Mouse (Mus musculus): ENCODE data around the gene Rprd1b. TPM values are rescaled to one million over a fixed set of nuclear protein-coding genes. Genes with fewer than 3 reads are reported as not detected.

The Rprd1b gene
- polyA plus RNA-seq, 1 experiment from 2014 or later = 48.2 TPM

DNA sequence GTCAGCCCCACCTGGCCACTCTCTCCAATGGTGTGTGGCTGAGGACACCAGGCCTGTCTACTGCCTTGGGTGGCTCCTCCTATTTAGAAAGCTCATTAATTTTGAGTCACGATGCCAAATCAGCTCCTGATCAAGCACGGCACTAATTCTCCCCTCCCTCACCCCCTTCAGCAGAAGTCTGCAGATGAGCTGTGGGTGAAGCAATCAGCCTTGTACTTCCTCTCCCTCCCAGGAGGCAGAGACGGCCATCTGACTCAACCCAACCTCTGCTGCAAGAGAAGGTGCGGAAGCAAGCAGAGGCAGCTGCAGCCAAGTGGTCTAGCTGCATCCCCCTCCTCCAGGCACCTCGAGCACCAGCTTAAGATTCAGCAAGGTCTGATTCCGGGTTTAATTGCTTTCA lies 37.3 kb upstream of the Rprd1b start:
- H3K36me3 ChIP-seq (ENCODE audit: control insufficient read depth, insufficient read depth, low read length) = peaks cover 18% of the 10 kb centered on the region; the same call in 1 of the 2 replicates
- H3K9ac ChIP-seq (ENCODE audit: low read depth, low read length) = no peak overlapping the region
- 54% methylated on average over 6 of the region's 6 CpGs for WGBS
- no peak overlapping the region for H3K4me2 ChIP-seq
- no peak for DNase-seq (ENCODE audit: low spot score)
- H3K9me3 ChIP-seq (ENCODE audit: control insufficient read depth, low read length) = no peaks in the 10 kb centered on the region
- no peak overlapping the region for H3K27ac ChIP-seq (ENCODE audit: low read depth, low read length)
- ATAC-seq (replicated peaks; ENCODE audit: low FRiP score) = no peak
- H3K27me3 ChIP-seq (replicated peaks; ENCODE audit: control insufficient read depth, insufficient read depth, low read length) = no peaks in the 10 kb centered on the region
- H3K4me1 ChIP-seq (replicated peaks; ENCODE audit: control insufficient read depth, insufficient read depth, low read length) = 0 out of 2 replicates have a peak, but pooled peaks cover 3% of the 10 kb centered on the region
- no peak overlapping the region for H3K4me3 ChIP-seq (ENCODE audit: low read depth, low read length)

DNA sequence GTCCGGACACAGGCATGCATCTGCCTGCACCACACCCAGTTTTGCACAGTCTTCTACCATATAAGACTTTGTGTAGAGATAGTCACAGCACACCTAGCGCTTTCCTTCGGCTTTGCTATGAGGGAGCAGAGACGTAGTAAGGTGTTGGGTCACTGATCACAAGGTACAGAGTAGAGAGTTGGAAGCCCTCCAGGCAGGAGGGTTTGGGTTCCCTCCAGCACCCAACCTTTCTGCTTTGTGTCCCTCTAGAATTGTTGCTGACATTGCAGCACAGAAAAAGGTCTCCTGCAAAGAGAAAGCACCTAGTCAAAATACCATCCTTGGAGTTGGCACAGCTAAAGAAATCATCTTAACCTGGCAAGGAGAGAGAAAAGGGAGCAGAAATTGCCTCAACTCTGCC lies 35.8 kb upstream of the Rprd1b start:
- DNase-seq (ENCODE audit: low spot score) (no peak), ATAC-seq (replicated peaks; ENCODE audit: low FRiP score) (no peak)
- Histone ChIP-seq H3K9ac (ENCODE audit: low read depth, low read length) (no peak overlapping the region), H3K4me1 (replicated peaks; ENCODE audit: control insufficient read depth, insufficient read depth, low read length) (0 out of 2 replicates have a peak, but pooled peaks cover 3% of the 10 kb centered on the region), H3K4me3 (ENCODE audit: low read depth, low read length) (no peak overlapping the region), H3K4me2 (no peak overlapping the region), H3K36me3 (ENCODE audit: control insufficient read depth, insufficient read depth, low read length) (peaks cover 21% of the 10 kb centered on the region; the same call in 1 of the 2 replicates), H3K9me3 (ENCODE audit: control insufficient read depth, low read length) (no peaks in the 10 kb centered on the region), H3K27me3 (replicated peaks; ENCODE audit: control insufficient read depth, insufficient read depth, low read length) (no peaks in the 10 kb centered on the region), H3K27ac (ENCODE audit: low read depth, low read length) (no peak overlapping the region)
- WGBS = 95% methylated on average over 4 of the region's 4 CpGs

DNA sequence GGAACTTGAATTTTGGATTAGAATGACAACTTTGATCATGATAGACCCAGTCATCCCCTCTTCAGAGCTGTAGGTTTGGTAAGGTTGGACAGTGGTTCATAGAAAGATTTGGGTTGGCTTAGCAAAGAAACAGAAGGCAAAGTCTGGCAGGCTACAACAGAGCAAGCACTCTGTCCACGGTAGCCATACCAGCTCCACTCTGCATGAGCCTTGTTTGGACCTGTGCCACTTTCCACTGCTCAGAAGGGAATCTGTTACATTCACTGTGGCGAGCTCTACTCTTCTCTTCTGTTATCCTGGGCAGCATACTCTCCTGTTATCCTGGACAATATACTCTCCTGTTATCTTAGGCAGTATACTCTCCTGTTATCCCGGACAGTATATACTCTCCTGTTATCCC lies 29.5 kb upstream of the Rprd1b start:
- H3K36me3 ChIP-seq (ENCODE audit: control insufficient read depth, insufficient read depth, low read length) = peaks cover 6% of the 10 kb centered on the region; the same call in 1 of the 2 replicates
- no peak overlapping the region for H3K4me3 ChIP-seq (ENCODE audit: low read depth, low read length)
- ATAC-seq (replicated peaks; ENCODE audit: low FRiP score) (no peak), DNase-seq (ENCODE audit: low spot score) (no peak)
- no peak overlapping the region for H3K9ac ChIP-seq (ENCODE audit: low read depth, low read length)
- H3K27me3 ChIP-seq (replicated peaks; ENCODE audit: control insufficient read depth, insufficient read depth, low read length) = no peaks in the 10 kb centered on the region
- 82% methylated on average over 3 of the region's 3 CpGs for WGBS
- H3K27ac ChIP-seq (ENCODE audit: low read depth, low read length) = no peak overlapping the region
- no peaks in the 10 kb centered on the region for H3K4me1 ChIP-seq (replicated peaks; ENCODE audit: control insufficient read depth, insufficient read depth, low read length)
- H3K9me3 ChIP-seq (ENCODE audit: control insufficient read depth, low read length) = no peaks in the 10 kb centered on the region
- H3K4me2 ChIP-seq = no peak overlapping the region

DNA sequence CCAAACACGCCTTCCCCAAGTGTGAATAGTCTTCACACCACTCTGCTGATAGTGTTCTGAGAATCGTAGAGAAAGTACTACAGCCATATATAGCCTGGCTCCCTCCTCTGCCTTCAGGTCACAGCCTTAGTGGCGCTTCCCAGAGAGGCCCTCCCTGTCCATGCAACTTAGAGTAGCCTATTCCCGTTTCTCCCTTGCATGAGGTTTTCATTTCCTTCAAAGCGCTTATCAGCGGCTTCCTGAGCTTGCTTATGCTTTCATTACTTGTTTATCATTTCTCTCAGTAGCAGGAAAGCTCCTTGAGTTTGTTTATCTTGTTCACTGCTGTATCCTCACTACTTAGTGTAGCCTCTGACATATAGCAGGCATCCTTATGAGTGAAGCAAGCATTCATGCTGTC lies 23.7 kb upstream of the Rprd1b start:
- Histone ChIP-seq H3K9ac (ENCODE audit: low read depth, low read length) (no peak overlapping the region), H3K27me3 (replicated peaks; ENCODE audit: control insufficient read depth, insufficient read depth, low read length) (no peaks in the 10 kb centered on the region), H3K9me3 (ENCODE audit: control insufficient read depth, low read length) (no peaks in the 10 kb centered on the region), H3K36me3 (ENCODE audit: control insufficient read depth, insufficient read depth, low read length) (peaks cover 18% of the 10 kb centered on the region), H3K4me2 (no peak overlapping the region; the same call in 1 of the 2 replicates), H3K4me1 (replicated peaks; ENCODE audit: control insufficient read depth, insufficient read depth, low read length) (peaks cover 3% of the 10 kb centered on the region; the same call in 1 of the 2 replicates), H3K27ac (ENCODE audit: low read depth, low read length) (peak overlapping the region; percentile 28; the same call in 1 of the 2 replicates), H3K4me3 (ENCODE audit: low read depth, low read length) (no peak overlapping the region)
- WGBS = 66% methylated on average over 6 of the region's 6 CpGs
- ATAC-seq (replicated peaks; ENCODE audit: low FRiP score) (peak; percentile 62), DNase-seq (ENCODE audit: low spot score) (no peak)

DNA sequence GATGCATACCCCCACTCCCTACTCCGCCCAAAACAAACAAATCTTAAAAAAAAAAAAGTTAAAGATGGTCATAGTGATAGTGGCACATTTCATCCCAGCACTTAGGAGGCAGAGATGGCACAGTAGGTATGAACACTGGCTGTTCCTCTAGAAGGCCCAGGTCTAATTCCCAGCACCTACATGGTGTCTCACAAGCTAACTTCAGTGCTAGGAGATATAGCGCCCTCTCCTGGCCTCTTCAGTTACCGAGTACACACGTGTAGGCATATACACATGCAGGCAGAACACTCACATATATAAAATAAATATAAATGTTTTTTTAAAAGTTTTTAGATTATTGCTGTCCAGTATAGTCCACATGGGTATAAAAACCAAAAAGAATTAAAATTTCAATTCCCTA lies 22.7 kb upstream of the Rprd1b start:
- no peak overlapping the region for H3K9ac ChIP-seq (ENCODE audit: low read depth, low read length)
- H3K9me3 ChIP-seq (ENCODE audit: control insufficient read depth, low read length) = no peaks in the 10 kb centered on the region
- ATAC-seq (replicated peaks; ENCODE audit: low FRiP score) (no peak), DNase-seq (ENCODE audit: low spot score) (no peak)
- H3K4me3 ChIP-seq (ENCODE audit: low read depth, low read length) = no peak overlapping the region
- peaks cover 18% of the 10 kb centered on the region for H3K36me3 ChIP-seq (ENCODE audit: control insufficient read depth, insufficient read depth, low read length)
- H3K27me3 ChIP-seq (replicated peaks; ENCODE audit: control insufficient read depth, insufficient read depth, low read length) = no peaks in the 10 kb centered on the region
- no peak overlapping the region for H3K4me2 ChIP-seq
- H3K27ac ChIP-seq (ENCODE audit: low read depth, low read length) = no peak overlapping the region
- WGBS = 92% methylated on average over 4 of the region's 4 CpGs
- H3K4me1 ChIP-seq (replicated peaks; ENCODE audit: control insufficient read depth, insufficient read depth, low read length) = peaks cover 3% of the 10 kb centered on the region; the same call in 1 of the 2 replicates

DNA sequence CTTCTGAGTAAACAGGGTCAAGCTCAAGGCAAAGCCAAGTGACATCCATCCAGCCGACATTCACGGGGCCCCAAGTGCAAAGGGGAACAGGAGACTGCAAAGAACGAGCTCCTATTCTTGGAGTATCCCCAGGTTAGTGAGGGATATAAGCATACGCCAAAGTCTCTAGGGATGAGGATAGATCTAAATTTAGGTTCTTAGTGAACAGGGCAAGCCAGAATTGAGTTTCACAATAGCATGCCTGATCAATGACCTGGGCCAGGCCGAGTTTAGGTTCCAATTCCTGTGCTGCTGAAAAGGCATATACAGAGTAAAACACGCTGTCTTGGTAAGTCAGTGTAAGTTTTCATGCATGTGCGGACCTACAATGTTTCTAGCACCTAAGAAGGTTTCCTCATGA lies 18.9 kb upstream of the Rprd1b start:
- Histone ChIP-seq H3K9me3 (ENCODE audit: control insufficient read depth, low read length) (no peaks in the 10 kb centered on the region), H3K27ac (ENCODE audit: low read depth, low read length) (no peak overlapping the region), H3K27me3 (replicated peaks; ENCODE audit: control insufficient read depth, insufficient read depth, low read length) (no peaks in the 10 kb centered on the region), H3K9ac (ENCODE audit: low read depth, low read length) (no peak overlapping the region), H3K36me3 (ENCODE audit: control insufficient read depth, insufficient read depth, low read length) (peaks cover 18% of the 10 kb centered on the region), H3K4me2 (no peak overlapping the region), H3K4me3 (ENCODE audit: low read depth, low read length) (no peak overlapping the region), H3K4me1 (replicated peaks; ENCODE audit: control insufficient read depth, insufficient read depth, low read length) (peaks cover 3% of the 10 kb centered on the region; the same call in 1 of the 2 replicates)
- WGBS = 84% methylated on average over 7 of the region's 7 CpGs
- ATAC-seq (replicated peaks; ENCODE audit: low FRiP score) (no peak), DNase-seq (ENCODE audit: low spot score) (no peak)

DNA sequence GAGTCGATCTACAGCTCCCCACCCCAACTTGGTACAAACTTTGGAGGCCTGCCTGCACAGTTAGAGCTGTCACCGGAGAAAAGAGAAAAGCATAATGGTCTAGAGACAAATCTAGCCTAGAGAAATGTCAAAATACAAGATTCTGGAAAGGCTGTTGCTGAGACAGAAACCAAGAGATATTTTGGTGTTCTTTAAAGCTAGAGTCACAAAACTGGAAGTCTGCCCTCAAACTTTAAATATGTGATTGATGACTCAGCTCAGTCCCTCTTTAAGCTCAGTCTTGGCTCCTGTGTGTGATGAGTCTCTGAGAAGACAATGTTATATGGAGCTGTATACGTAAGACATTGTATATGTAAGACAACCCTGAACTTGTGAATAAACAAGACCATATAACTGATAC lies 15.7 kb upstream of the Rprd1b start:
- Histone ChIP-seq H3K27ac (ENCODE audit: low read depth, low read length) (no peak overlapping the region), H3K9ac (ENCODE audit: low read depth, low read length) (no peak overlapping the region), H3K36me3 (ENCODE audit: control insufficient read depth, insufficient read depth, low read length) (peaks cover 10% of the 10 kb centered on the region), H3K9me3 (ENCODE audit: control insufficient read depth, low read length) (no peaks in the 10 kb centered on the region), H3K4me3 (ENCODE audit: low read depth, low read length) (no peak overlapping the region), H3K4me1 (replicated peaks; ENCODE audit: control insufficient read depth, insufficient read depth, low read length) (no peaks in the 10 kb centered on the region), H3K4me2 (no peak overlapping the region), H3K27me3 (replicated peaks; ENCODE audit: control insufficient read depth, insufficient read depth, low read length) (no peaks in the 10 kb centered on the region)
- no peak for ATAC-seq (replicated peaks; ENCODE audit: low FRiP score)
- WGBS = 83% methylated on average over 3 of the region's 3 CpGs
- DNase-seq (ENCODE audit: low spot score) = no peak

DNA sequence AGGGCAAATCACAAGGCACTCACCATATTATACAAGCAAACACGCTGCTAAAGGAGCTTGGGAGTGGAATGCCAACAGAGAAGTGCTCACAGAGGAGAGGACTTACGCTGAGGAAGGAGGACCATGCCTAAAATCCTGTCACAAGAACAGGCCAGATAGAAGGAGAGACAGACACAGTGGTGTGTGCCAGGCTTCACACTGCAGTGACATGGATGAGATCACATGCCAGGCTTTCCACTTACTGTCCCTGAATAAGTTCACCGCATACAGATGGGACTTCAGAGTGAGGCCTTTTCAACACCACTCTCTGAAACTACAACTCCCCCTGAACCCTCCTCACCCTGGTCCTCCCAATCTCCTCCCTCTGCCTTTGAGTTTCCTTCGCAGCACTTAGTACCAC lies 11.0 kb upstream of the Rprd1b start:
- Histone ChIP-seq H3K27me3 (replicated peaks; ENCODE audit: control insufficient read depth, insufficient read depth, low read length) (no peaks in the 10 kb centered on the region), H3K4me2 (no peak overlapping the region), H3K9me3 (ENCODE audit: control insufficient read depth, low read length) (no peaks in the 10 kb centered on the region), H3K27ac (ENCODE audit: low read depth, low read length) (no peak overlapping the region), H3K4me1 (replicated peaks; ENCODE audit: control insufficient read depth, insufficient read depth, low read length) (no peaks in the 10 kb centered on the region), H3K4me3 (ENCODE audit: low read depth, low read length) (no peak overlapping the region), H3K9ac (ENCODE audit: low read depth, low read length) (no peak overlapping the region), H3K36me3 (ENCODE audit: control insufficient read depth, insufficient read depth, low read length) (no peaks in the 10 kb centered on the region)
- DNase-seq (ENCODE audit: low spot score) = no peak
- 88% methylated on average over 4 of the region's 4 CpGs for WGBS
- no peak for ATAC-seq (replicated peaks; ENCODE audit: low FRiP score)

DNA sequence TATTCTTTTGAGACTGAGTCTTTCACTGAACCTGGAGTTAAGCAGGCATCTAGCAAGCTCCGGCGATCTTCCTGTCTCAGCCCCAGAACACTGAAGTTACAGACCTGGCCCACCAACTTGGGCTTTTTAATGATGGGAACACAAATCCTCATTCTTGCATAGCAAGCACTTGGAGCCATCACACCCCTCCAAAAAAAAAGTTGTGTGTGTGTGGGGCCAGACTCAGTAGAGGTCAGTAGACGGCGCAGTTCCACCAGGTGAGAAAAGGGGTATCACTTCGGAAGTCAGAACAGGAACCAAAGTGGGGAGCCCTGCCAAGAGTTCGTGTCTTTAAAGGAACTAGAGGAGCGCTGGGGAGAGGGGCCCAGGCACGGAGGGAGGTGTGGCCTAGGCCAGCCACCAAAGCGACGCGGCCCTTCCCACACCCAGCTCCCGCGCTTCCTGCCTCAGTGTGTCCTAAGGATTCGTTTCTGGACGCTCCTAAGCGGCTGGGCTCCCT lies 393 bp upstream of the Rprd1b start:
- Histone ChIP-seq H3K27ac (ENCODE audit: low read depth, low read length) (peak overlapping the region; percentile 93), H3K4me3 (ENCODE audit: low read depth, low read length) (peak overlapping the region; percentile 98), H3K9ac (ENCODE audit: low read depth, low read length) (peak overlapping the region; percentile 97), H3K36me3 (ENCODE audit: control insufficient read depth, insufficient read depth, low read length) (no peaks in the 10 kb centered on the region; the same call in 1 of the 2 replicates), H3K4me2 (peak overlapping the region; percentile 81), H3K4me1 (replicated peaks; ENCODE audit: control insufficient read depth, insufficient read depth, low read length) (peaks cover 31% of the 10 kb centered on the region), H3K9me3 (ENCODE audit: control insufficient read depth, low read length) (no peaks in the 10 kb centered on the region), H3K27me3 (replicated peaks; ENCODE audit: control insufficient read depth, insufficient read depth, low read length) (no peaks in the 10 kb centered on the region)
- WGBS = under 1% methylated on average over 16 of the region's 16 CpGs
- ATAC-seq (replicated peaks; ENCODE audit: low FRiP score) (no peak), DNase-seq (ENCODE audit: low spot score) (no peak)

All from liver, embryonic 11.5 days (tissue).